Mouse (Mus musculus) small intestine, adult 2 months (tissue): ENCODE measurements around the gene Bach2.

Source experiments
- CTCF ChIP-seq: fragments of 200-500 bp; IDR thresholded peaks from 2 replicates; pipeline ENCODE4 v1.5.1; 2012; ENCODE audit warnings: low read depth, mild to moderate bottlenecking, control low read depth, inconsistent platforms, low read length, moderate library complexity, mixed read lengths; ENCODE audit not compliant: insufficient replicate concordance, insufficient read length; ENCODE audit errors: extremely low read depth
- POLR2A ChIP-seq: fragments of 200-500 bp; IDR thresholded peaks from 2 replicates; pipeline ENCODE4 v1.6.1; 2012; ENCODE audit warnings: low read depth, mild to moderate bottlenecking, control low read depth, inconsistent platforms, low read length, moderate library complexity

DNA sequence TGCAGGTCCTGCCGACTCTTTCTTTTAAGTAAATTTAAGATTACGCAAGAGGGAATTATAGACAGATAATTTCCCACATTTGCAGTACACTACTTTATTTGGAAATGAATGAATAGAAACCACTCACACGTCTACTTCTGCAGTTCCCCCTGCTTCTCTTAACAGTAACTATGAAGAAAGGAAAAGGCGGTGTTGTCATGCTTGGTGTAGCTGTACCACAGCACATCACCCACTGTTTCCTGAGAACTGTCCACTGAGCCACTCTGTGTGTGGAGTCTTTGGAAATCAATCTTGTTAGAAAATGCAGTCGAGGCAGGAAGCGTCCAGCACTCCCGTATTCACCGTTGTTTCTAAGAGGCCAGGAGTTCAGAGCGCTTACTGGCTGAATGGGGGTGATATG lies 174.9 kb downstream of the Bach2 start:
- TF ChIP-seq CTCF (no peak), POLR2A (no peak)
